Mouse (Mus musculus): Measurements from ENCODE around the gene Rab31.

Rab31 gene

DNA sequence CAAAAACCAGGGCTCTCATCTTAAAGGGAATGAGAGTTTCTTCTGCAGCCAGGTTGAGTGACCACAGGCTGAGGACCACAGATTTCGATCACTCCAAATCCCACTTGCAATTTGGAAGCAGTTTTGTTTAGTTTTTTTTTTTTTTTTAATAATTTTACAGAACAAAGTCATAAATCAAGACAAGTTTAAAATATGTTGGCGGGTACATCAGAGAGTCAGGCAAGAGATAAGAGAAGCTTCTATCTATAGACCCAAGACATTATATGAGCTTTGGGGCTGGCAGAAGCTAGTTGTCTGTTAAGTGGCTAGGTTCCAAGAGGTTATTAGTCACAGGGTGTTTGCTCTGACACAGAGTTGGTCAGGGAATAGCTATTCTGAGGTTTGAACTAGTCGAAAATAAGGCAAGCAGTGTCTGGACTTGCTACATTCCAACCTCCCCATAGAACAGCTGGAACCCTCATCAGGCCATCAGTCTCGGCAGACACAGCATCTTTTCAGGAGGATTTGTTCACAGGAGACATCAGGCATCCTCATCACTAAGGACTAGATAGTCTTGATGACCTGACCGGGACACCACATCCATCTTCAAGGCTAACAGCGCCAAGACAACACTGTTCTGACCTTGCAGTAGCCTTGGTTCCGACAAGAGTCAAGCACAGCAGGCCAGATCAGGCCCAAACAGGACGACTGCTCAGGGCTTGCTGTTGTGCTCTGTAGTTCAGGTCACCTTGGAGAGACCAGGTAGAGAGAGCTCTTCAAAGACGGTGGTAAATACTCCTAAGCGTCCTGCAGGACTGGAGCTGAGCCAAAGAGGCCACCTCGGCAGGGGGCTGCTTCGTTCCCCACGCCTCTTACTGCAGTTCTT is 68.8 kb downstream of the Rab31 start:
- DNase-seq (ENCODE audit: low read depth, low spot score): peak; percentile 93

DNA sequence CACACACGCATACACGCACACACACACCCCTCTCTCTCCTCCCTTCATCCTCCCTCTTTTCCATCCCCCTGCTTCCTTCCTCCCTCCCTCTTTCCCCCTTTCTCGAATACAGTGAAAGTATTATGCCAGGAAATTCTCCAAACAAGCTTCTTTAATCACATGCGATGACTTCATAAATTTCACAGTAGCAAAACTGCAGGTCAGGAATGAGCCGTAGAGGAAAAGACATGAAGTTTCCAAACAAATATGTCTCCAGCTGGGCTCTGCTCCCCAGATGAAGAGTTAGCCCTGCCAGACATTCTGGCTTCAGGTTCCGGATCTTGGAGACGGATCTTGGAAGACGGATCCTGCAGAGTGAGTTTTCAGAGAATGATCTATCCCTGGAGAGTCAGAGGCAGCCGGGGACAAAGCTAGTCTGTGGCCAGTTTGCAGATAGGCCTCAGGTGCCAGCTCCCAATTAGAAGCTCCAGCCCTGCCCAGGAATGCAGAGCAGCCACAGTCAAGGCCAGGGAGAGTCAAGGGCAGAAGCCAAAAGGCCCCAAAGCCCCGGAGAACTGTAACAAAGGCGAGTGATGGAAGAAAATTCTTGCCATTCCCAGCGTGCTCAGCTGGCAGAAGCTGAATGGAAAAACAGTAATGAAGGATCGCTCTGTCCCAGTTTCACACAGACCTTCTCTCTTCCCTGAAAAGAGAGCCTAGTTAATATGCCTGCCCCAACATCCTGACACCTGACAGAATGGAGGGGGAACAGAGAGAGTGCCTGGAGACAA is 70.6 kb downstream of the Rab31 start:
- DNase-seq (ENCODE audit: low read depth, low spot score): peak; percentile 85

DNA sequence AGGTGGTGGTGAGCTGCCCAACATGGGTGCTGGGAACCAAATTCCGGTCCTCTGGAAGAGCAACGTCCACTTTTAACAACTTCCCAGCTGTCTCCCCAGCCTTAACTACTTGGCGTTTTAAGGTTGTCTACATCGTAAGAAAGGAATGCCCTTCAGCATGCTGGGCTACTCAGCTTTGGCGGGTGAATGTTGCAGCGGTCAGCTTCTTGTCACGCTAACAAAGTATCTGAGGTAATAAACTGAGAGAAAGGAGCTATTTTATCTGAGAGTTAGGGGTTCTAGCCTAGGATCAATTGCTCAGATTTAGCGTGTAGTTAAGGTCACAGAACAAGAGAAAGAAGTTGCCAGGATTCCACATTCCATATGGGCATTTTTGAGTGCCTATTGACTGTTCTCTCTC is 71.2 kb downstream of the Rab31 start:
- peak; percentile 60 for DNase-seq (ENCODE audit: low read depth, low spot score)

DNA sequence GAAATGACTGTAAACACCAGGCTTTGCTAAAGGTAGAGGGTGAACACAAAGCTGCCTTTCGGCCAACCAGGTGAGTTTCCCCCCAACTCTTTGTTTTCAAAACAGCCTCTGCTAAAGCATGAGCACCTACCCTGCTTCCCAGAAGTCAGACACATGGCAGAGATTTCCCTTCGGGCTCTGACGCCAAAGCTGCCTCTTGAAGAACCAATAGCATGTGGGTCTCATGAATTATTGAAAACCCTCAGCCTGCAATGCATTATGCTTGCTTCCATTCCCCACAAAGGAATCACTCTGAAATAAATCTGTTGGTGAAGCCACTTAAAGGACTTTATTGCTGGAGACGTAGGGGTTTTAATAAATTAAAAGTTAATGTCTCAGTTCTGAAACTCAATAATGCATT is 72.5 kb downstream of the Rab31 start:
- DNase-seq (ENCODE audit: low read depth, low spot score): no peak

DNA sequence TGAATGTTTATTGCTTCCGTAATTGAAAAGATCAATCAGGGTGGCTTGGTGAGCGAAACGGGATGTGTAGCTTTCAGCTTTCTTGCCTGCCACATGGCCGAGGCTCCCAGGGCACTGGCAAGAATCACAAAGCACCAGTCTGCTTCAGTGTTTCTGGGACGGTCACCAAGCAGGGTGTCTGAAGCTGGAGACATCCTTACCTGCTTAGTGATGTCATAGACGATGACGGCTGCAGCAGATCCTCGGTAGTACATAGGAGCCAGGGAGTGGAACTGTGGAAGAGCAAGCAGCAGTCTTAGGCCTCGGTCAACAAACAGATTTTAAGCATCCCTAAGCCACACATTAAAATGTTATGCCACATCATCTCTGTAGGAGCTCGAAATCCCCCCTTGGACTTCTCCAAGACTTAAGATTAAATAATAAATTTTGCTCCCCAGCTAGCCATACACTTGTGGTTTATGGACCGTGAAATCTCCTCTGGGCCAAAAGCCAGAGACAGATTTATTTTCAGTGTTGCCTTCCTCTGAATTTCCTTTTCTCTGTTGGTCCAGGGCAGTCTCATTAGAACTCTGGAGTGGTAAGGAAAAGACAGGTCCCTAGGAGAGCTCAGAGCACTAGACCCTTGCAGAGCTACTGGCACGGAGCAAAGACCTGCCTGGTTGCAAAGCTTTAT is 74.6 kb downstream of the Rab31 start:
- peak; percentile 85 for DNase-seq (ENCODE audit: low read depth, low spot score)

DNA sequence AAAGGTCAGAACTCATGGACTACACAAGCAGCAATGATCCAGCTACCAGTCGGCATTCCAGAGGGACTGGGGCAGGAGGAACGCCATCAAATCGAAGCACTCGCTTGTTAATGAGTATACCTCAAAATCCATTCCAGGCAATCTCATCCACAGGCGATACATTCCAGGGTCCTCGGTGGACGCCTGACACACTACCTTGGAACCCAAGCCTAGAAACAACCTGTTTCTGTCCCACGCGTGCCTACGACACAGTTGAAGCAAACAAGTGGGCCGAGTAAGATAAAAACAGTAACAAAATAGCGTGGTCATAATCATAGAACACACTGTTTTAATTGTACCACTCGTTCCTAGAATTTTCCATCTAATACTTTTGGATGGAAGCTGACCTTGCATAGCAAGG is 75.6 kb downstream of the Rab31 start:
- DNase-seq (ENCODE audit: low read depth, low spot score): no peak

DNA sequence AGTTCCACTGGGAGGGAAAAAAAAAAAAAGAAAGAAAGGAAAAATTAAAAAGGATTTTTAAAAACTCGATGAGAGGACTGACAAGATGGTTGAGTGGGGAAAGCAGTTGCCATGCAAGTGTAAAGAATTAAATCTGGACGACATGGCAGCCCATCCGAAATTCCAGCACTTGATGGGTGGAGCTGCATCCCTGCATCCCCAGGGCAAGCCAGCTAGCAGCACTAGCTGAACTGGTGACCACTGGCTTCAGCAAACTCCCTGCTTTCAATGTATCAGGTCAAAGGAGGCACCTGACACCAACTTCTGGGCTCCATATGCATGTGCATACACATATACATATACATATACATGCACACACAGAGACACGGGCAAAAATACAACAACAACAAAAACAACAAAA is 80.3 kb downstream of the Rab31 start:
- no peak for DNase-seq (ENCODE audit: low read depth, low spot score)

DNA sequence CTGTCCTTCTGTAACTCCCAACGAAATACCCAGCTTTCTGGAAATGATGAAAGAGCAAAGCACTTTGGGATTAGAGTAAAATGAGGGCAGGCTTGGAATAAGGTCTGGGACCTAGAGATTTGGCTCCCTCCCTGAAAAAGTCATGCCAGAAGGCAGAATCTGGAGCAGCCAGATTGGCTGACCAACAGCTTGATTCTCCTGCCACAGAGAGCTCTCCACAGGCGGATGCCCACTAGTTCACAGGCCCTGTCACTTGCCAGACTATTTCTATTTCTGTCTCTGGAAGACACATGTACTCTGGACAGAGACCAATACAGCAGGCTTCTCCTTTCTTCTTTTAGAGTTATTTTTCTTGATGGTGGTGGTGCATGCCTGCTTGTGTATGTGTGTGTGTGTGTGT is 88.8 kb downstream of the Rab31 start:
- DNase-seq (ENCODE audit: low read depth, low spot score): no peak

DNA sequence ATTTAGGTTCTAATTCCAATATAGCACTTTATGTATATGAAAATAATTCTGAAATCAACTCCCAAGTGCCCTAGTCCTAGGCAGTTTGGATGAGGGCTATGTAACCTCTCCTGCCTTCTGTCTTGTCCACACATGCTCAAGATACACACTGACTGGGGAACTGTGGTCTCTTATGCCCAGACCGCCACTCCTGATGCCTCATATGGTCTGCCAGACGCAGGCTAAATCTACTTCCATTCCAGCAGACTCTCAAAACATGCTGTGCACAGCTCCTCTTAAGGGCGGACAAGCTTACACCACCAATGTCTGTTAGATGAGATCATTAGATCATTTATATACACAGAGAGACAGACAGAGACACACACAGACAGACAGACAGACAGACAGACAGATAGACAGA is 89.2 kb downstream of the Rab31 start:
- DNase-seq (ENCODE audit: low read depth, low spot score): no peak

DNA sequence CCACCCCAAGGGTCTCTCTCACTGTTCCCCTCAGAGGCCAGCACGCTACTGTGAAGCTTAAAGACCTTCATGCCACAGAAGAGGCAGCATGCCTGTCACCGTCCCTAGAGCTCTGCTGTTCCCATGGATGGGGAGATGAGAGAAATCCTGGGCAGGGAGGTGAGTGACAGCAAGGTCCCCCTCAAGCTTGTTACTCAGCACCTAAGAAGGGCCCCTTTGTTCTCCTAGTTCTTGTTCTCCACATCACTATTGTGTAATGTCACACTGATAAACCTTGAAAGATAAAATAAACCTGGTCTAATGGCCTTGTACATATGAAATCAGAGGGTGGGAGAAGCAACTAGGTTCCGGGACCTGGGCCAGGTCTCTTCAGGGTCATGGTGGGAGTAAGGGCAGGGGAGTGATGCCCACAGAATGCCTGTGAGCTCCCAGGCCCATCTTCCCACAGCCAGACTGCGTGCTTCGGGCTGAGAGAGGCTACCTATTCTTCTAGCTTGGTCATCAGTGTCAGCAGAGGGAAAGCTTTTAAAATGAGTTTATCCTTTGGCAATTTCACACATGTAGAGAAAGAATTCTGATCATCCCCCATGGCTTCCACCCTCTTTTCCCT is 90.4 kb downstream of the Rab31 start:
- DNase-seq (ENCODE audit: low read depth, low spot score): no peak

DNA sequence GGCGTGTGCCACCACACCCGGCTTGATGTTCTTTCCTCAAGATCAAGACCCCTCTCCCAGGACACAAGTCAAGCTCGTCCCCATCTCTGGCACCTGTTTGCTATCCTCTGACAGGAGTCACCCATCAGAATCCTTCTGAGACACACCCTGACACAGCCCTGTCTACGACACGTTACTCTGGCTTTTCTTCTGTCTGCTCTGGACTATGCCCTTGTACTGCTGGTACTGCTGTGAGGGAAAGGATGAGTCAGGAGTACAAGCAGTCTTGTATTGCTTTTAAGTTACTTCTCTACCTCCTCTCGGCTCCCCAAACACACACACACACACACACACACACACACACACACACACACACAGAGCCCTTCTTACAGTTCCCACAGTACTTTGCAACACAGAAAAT is 91.0 kb downstream of the Rab31 start:
- no peak for DNase-seq (ENCODE audit: low read depth, low spot score)

DNA sequence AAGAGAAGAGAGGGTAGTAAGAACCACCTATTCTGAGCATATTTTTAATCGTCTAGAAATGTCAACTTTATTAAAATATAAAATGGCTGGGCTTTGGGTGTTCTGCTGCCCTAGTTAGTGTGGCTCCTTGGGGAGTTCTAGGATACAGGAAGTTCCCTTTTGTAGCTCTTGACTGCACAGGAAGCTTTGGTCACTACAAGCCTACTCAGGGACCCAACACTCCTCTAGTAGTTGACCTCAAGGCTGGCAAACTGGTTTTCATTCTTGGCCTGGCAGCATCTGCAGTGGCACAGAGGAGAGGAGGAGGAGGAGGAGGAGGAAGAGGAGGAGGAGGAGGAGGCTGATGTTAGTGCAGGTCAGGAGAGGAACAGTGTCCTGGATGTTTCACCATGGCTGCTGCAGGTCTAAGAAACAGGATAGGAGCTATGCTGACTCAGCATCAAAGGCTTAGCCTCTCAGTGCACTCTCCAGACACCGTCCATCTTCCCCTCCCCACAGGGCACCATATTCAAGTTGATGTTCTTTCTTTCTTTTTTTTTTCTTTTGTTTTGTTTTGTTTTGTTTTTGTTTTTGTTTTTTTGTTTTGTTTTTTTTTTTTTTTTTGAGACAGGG is 91.6 kb downstream of the Rab31 start:
- DNase-seq (ENCODE audit: low read depth, low spot score): no peak

DNA sequence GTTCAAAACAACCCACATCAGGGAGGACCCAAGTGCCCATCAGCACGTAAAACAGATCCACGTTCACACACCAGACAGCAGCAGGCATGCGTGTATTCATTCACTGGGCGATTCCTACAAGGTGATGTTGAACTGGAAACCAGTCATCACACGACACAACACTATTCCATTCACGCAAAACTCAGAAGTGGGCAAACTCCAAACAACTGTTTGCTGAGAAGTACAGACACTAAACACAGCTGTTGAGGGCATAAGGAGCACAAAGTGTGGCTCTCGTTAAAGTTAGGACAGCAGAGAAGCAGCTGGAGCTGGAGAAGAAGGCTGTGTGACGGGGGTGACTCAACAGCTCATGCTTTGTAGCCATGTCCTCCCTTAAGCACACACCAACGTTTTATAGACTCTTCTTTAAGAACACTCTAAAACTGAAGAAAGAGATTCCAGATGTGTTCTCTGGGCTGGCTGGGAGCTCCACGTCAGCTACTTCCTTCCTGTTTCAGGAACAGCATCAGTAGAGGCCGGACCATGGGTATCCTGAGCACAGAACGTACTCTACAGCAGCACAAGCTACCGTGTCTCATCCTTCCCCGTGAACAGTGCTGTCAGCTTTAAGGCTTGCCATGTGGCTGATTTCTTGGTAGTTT is 92.6 kb downstream of the Rab31 start:
- no peak for DNase-seq (ENCODE audit: low read depth, low spot score)

DNA sequence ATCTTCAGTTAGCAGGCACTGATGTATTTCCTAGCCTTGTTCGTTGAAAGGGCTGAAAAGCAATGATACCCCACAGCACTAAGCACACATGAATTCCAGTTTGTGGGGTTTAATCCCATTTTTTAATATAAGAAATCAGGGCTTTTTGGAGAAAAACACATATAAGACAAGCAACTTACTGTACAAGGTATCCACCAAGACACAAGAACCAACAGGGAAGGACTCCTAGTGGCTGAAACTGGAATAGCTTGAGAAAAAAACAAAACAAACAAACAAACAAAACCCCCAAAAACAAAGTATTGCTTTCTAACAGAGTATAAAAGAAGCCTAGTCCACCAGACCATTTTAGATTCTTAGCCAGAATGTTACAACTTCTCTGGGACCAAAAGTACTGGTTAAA is 94.8 kb downstream of the Rab31 start:
- peak; percentile 53 for DNase-seq (ENCODE audit: low read depth, low spot score)

DNA sequence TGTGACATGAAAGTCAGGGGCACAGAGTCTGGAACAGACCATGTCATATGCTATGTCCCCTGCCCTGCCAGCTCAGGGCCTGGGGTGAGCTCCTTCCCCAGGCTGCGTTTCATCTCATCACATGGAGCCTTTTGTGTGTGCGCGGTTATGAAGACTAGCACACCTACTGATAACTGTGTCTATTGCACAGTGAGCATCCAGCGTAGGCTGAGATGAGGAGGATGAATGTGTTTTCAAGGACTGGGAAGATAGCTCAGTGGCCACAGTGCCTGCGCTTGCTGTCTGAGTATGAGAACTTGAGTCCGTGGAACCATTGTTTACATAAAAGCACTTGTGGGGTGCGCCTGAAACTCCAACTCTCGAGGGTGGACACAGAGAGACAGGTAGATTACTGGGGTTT is 96.0 kb downstream of the Rab31 start:
- DNase-seq (ENCODE audit: low read depth, low spot score): no peak

DNA sequence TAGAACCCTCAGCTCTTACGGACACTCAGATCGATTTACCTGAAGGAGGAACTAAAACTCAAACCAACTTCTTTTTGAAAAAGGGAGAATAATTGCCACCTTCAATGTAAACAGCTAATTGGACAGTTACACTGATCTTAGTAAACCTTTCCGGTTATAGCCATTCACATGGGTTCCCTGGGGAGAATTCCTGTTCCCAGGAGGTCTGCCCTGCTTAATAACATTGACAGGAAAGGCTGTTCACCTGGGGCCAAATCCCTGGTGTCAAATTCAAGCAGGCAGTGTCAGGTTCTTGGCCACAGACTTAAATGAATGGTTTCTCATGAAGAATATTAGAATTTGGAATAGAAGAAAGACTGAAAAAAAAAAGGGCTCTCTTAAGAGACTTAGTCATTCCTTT is 96.6 kb downstream of the Rab31 start:
- no peak for DNase-seq (ENCODE audit: low read depth, low spot score)

DNA sequence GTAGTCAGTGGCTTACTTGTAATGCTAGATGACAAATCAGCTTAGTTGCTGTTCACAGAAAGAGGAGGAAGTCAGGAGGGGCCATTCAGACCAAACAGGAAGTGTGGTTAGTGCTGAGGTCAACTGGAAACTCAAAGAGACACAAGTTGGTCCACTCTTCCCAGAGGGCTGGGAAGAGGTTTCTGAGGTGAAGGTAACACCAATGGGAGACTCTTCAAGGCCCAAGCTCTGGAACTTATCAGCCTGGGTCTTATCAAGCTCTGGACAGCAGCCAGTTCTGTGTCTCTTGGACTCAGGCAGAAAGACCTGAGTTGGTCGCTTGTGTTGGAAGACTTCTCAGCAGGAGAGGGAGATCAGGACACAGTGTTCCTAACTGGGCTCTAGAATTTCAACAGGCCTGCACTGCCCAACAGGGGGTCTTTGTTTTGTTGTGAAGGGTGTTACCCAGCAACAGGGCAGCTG is 97.8 kb downstream of the Rab31 start:
- DNase-seq (ENCODE audit: low read depth, low spot score): no peak

DNA sequence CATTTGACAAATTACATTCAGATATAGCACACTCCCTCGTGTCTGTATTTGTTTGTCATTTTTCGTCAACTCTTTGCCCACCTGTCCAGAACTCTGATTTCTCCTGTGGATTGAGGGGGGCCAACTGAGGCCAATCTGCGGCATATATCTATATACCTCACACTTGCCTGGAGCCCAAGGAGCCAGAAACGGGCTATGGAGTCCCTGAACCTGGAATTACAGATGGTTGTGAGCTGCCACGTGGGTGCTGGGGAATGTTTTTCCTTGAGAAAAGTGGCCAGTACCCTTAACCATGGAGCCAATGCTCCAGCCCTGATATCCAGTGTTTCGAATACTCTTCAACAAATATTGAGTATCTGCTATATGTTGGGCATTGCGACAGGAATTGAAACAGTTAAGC is 99.6 kb downstream of the Rab31 start:
- DNase-seq (ENCODE audit: low read depth, low spot score): no peak

DNA sequence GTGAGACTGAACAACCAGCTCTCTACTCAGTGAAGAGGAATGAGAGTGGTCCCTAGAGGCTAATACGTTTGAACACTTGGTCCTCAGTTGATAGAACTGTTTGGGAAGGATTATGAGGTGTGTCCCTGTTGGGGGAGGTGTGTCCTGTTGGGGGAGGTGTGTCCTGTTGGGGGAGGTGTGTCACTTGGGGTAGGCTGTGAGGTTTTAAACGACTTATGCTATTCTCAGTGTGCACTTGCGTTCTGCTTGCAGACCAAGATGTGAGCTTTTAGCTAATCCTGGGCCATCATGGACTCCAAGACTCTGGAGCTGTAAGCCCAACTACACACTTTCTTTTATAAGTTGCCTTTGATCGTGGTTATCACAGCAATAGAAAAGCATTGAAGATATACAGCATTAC is 103.5 kb downstream of the Rab31 start:
- no peak for DNase-seq (ENCODE audit: low read depth, low spot score)

DNA sequence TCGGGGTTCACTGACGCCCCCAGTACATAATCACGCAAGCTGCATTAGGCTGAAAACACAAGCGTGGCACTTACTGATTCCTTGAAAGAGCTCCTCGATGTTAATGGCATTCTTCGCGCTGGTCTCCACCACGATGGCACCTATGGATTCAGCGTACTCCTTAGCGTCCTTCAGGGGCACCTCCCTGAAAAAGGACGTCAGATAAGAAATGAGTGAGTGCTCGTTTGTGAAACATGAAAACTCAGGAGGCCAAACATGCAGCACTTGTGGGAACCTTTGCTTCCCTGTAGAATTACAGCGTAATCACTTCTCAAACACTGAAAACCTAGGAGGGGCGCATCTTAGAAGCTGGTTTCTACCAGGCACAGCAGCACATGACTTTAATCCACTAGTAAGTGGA is 104.8 kb downstream of the Rab31 start:
- DNase-seq (ENCODE audit: low read depth, low spot score): no peak

All from 3T3-L1 (cell line).